Mouse (Mus musculus) lung, postnatal 0 days (tissue): ENCODE data around the gene 4921530L21Rik. TPM values are rescaled to one million over a fixed set of nuclear protein-coding genes. Genes with fewer than 3 reads are reported as not detected.

ENCODE experiments used
- ATAC-seq: fragments of 200-750 bp; cut with Nextera tagmentation; 2 replicates; pipeline ENCODE4 v1.8.0; 2017; ENCODE audit warnings: moderate library complexity
- DNase-seq: peaks from one replicate; pipeline ENCODE4 v3.0.0-alpha.2; 2016; ENCODE audit warnings: low spot score
- H3K27ac ChIP-seq: fragments of 300-500 bp; sonication (generic); 2 replicates; pipeline ENCODE4 v1.5.1; 2014; ENCODE audit warnings: antibody characterized with exemption, mild to moderate bottlenecking, low read length, mixed read lengths
- H3K27me3 ChIP-seq: fragments of 300-500 bp; sonication (generic); replicated peaks from 2 replicates; pipeline ENCODE4 v1.6.1; 2014; ENCODE audit warnings: low read length, mixed read lengths; ENCODE audit not compliant: insufficient read depth
- H3K36me3 ChIP-seq: fragments of 300-500 bp; sonication (generic); 2 replicates; pipeline ENCODE4 v1.6.1; 2014; ENCODE audit warnings: low read length, mixed read lengths; ENCODE audit not compliant: insufficient read depth
- H3K4me1 ChIP-seq: fragments of 300-500 bp; sonication (generic); 2 replicates; pipeline ENCODE4 v1.6.1; 2014; ENCODE audit warnings: antibody characterized with exemption, low read depth, low read length, mixed read lengths; ENCODE audit not compliant: insufficient read depth
- H3K4me2 ChIP-seq: fragments of 300-500 bp; sonication (generic); replicated peaks from 2 replicates; pipeline ENCODE4 v1.6.1; 2014; ENCODE audit warnings: low read depth, mild to moderate bottlenecking, low read length, moderate library complexity, mixed read lengths
- H3K4me3 ChIP-seq: fragments of 300-500 bp; sonication (generic); 2 replicates; pipeline ENCODE4 v1.5.1; 2014; ENCODE audit warnings: low read depth, low read length
- H3K9ac ChIP-seq: fragments of 300-500 bp; sonication (generic); replicated peaks from 2 replicates; pipeline ENCODE4 v1.6.1; 2014; ENCODE audit warnings: low read depth, mild to moderate bottlenecking
- H3K9me3 ChIP-seq: fragments of 300-500 bp; sonication (generic); 2 replicates; pipeline ENCODE4 v1.6.1; 2016; ENCODE audit warnings: low read length, mixed read lengths
- CTCF ChIP-seq: IDR thresholded peaks from 2 replicates; pipeline ENCODE4 v1.5.1; 2016; ENCODE audit warnings: antibody characterized with exemption, mild to moderate bottlenecking
- EP300 ChIP-seq: IDR thresholded peaks from 2 replicates; pipeline ENCODE4 v1.6.1; 2016; ENCODE audit warnings: antibody characterized with exemption, mild to moderate bottlenecking, control low read depth
- WGBS: fragments of 180-500 bp; shearing (Covaris S2); extraction: QIAGEN DNeasy Blood & Tissue Kit; methylation state at CpG from one replicate; pipeline ENCODE4 v1.1.7; 2014; 5-methylcytosine and 5-hydroxymethylcytosine counted together
- polyA plus RNA-seq: library from polyadenylated mRNA; unstranded; fragments of >200 nt; fragmentation: Nextera tagmentation; extraction: Ambion mirVana; gene quantifications from 2 replicates; pipeline ENCODE4 v1.2.1, GENCODE M21; 2015

The 4921530L21Rik gene
- polyA plus RNA-seq: not detected in 2 replicates

GRCm38 (mm10) chr14:95880954-95881353, at the start of gene 4921530L21Rik:
4921530L21Rik (plus strand) TSS chr14:95881254.
- ATAC-seq (no peak), DNase-seq (no peak)
- WGBS: 83% methylated on average over 1 of the region's 1 CpGs
- Histone ChIP-seq H3K4me1 (no peaks in the 10 kb centered on the region), H3K36me3 (no peaks in the 10 kb centered on the region), H3K27me3 (no peaks in the 10 kb centered on the region), H3K4me3 (no peak within 1 kb of the TSS), H3K9me3 (no peaks in the 10 kb centered on the region), H3K27ac (no peak within 1 kb of the TSS), H3K4me2 (no peak within 1 kb of the TSS), H3K9ac (no peak within 1 kb of the TSS)
- TF ChIP-seq CTCF (no peak), EP300 (no peak)

DNA sequence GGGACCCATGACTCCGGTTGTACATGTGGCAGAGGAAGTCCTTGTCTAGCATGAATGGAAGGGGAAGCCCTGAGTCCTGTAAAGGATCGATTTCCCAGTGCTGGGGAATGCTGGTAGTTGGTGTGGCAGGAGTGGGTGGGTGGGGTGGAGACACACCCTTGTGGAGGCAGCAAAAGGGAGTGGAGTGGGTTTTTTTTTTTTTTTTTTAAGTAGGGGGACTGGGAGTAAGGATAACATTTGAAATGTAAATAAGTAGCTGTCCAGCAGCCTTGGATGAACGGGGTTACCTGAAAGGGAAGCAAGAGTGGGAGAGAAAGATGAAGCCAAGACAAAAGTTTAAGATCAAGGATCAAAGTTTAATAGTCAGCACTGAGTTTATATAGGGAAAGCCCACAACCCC, 47.2 kb upstream of the 4921530L21Rik start:
- H3K9ac ChIP-seq: no peak overlapping the region
- H3K9me3 ChIP-seq: no peaks in the 10 kb centered on the region
- H3K4me1 ChIP-seq: no peaks in the 10 kb centered on the region
- DNase-seq (no peak), ATAC-seq (no peak)
- no peak overlapping the region for H3K4me2 ChIP-seq
- 56% methylated on average over 3 of the region's 3 CpGs for WGBS
- H3K4me3 ChIP-seq: no peak overlapping the region
- no peaks in the 10 kb centered on the region for H3K36me3 ChIP-seq
- no peaks in the 10 kb centered on the region for H3K27me3 ChIP-seq
- TF ChIP-seq EP300: no peak
- no peak for TF ChIP-seq CTCF
- no peak overlapping the region for H3K27ac ChIP-seq

- no peak overlapping the region for H3K4me3 ChIP-seq
- DNase-seq (no peak), ATAC-seq (no peak)
- H3K4me2 ChIP-seq: no peak overlapping the region
- H3K9me3 ChIP-seq: no peaks in the 10 kb centered on the region
- H3K27ac ChIP-seq: no peak overlapping the region
- H3K27me3 ChIP-seq: no peaks in the 10 kb centered on the region
- H3K36me3 ChIP-seq: no peaks in the 10 kb centered on the region
- no peaks in the 10 kb centered on the region for H3K4me1 ChIP-seq
- 72% methylated on average over 3 of the region's 3 CpGs for WGBS
- no peak overlapping the region for H3K9ac ChIP-seq
- TF ChIP-seq CTCF: no peak
- no peak for TF ChIP-seq EP300
Observed at GRCm38 (mm10) chr14:95862981-95863380, 18.1 kb upstream of the 4921530L21Rik start.

GRCm38 (mm10) chr14:95865676-95866416, 15.2 kb upstream of the 4921530L21Rik start:
- DNase-seq: no peak
- no peaks in the 10 kb centered on the region for H3K9me3 ChIP-seq

GRCm38 (mm10) chr14:95872020-95872419, 9.0 kb upstream of the 4921530L21Rik start:
- H3K9me3 ChIP-seq: no peaks in the 10 kb centered on the region
- TF ChIP-seq EP300 (no peak), CTCF (no peak)
- ATAC-seq (no peak), DNase-seq (no peak)
- no peaks in the 10 kb centered on the region for H3K27me3 ChIP-seq
- H3K36me3 ChIP-seq: no peaks in the 10 kb centered on the region
- H3K4me3 ChIP-seq: no peak overlapping the region
- no peak overlapping the region for H3K4me2 ChIP-seq
- no peak overlapping the region for H3K9ac ChIP-seq
- no peaks in the 10 kb centered on the region for H3K4me1 ChIP-seq
- no peak overlapping the region for H3K27ac ChIP-seq
- WGBS: 43% methylated on average over 5 of the region's 5 CpGs

More at GRCm38 (mm10) chr14:95865676-95866416, 15.2 kb upstream of the 4921530L21Rik start:
- no peak for ATAC-seq
- Histone ChIP-seq H3K4me1 (no peaks in the 10 kb centered on the region), H3K4me2 (no peak overlapping the region), H3K36me3 (no peaks in the 10 kb centered on the region), H3K4me3 (no peak overlapping the region), H3K27me3 (no peaks in the 10 kb centered on the region), H3K9ac (no peak overlapping the region), H3K27ac (no peak overlapping the region)
- no peak for TF ChIP-seq CTCF
- no peak for TF ChIP-seq EP300
- 63% methylated on average over 7 of the region's 7 CpGs for WGBS

- H3K4me1 ChIP-seq: no peaks in the 10 kb centered on the region
- no peak overlapping the region for H3K9ac ChIP-seq
- no peaks in the 10 kb centered on the region for H3K27me3 ChIP-seq
- TF ChIP-seq CTCF: no peak
- TF ChIP-seq EP300: no peak
- H3K9me3 ChIP-seq: no peaks in the 10 kb centered on the region
- no peak overlapping the region for H3K27ac ChIP-seq
- ATAC-seq (no peak), DNase-seq (no peak)
- WGBS: 46% methylated on average over 3 of the region's 3 CpGs
- no peaks in the 10 kb centered on the region for H3K36me3 ChIP-seq
- H3K4me2 ChIP-seq: no peak overlapping the region
- H3K4me3 ChIP-seq: no peak overlapping the region
Observed at GRCm38 (mm10) chr14:95876785-95877510, 4.1 kb upstream of the 4921530L21Rik start.
